Mouse (Mus musculus) lung, adult 2 months (tissue): ENCODE data around the gene Necap2.

ENCODE experiments used
- CTCF ChIP-seq: fragments of 200-500 bp; IDR thresholded peaks from 2 replicates; pipeline ENCODE4 v1.5.1; 2011; ENCODE audit warnings: mild to moderate bottlenecking, low read length, control low read depth; ENCODE audit not compliant: insufficient read depth
- POLR2A ChIP-seq: fragments of 200-500 bp; IDR thresholded peaks from 2 replicates; pipeline ENCODE4 v1.6.1; 2011; ENCODE audit warnings: low read depth, mild to moderate bottlenecking, control low read depth, low read length, borderline replicate concordance; ENCODE audit errors: extremely low read depth

DNA sequence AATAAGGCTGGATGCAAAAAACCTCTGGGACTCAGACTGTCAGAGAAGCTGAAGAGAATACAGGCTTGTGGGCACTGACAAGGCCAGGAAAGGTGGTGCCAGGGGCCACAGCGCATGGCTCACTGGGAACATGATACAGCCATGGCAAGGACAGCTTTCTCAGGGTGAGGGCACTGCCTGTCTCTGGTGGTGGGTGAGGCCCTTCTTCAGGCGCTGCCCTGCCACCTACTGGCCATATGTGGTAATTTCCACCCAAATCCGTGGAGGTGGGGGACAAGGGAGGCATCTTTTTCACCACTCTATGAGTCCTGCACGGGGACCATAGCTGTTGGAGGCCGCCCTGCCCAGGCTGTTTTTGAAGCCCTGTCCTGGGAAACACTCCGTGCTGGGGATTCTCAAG lies 46.4 kb downstream of the Necap2 start:
- TF ChIP-seq POLR2A (no peak), CTCF (peak; percentile 96)
